Mouse (Mus musculus): ENCODE data around the gene Klrb1. TPM values are rescaled to one million over a fixed set of nuclear protein-coding genes. Genes with fewer than 3 reads are reported as not detected.

The Klrb1 gene
- polyA plus RNA-seq, 1 experiment from 2014 or later, result not detected

- H3K27ac ChIP-seq (replicated peaks; ENCODE audit: low read depth, low read length), result no peak overlapping the region
- H3K4me2 ChIP-seq (ENCODE audit: low read depth, low read length), result no peak overlapping the region
- no peaks in the 10 kb centered on the region for H3K4me1 ChIP-seq (ENCODE audit: control insufficient read depth, insufficient read depth, low read length)
- H3K4me3 ChIP-seq (ENCODE audit: low read depth, low read length), result no peak overlapping the region
- DNase-seq (ENCODE audit: low spot score) (no peak), ATAC-seq (replicated peaks; ENCODE audit: insufficient number of reproducible peaks, low FRiP score, low TSS enrichment, low read depth) (0 out of 2 replicates have a peak, but pooled peaks have one; percentile 18)
- no peaks in the 10 kb centered on the region for H3K27me3 ChIP-seq (ENCODE audit: control insufficient read depth, insufficient read depth, low read length)
- WGBS, result 74% methylated on average over 3 of the region's 3 CpGs
- H3K36me3 ChIP-seq (replicated peaks; ENCODE audit: control insufficient read depth, insufficient read depth, low read depth, low read length), result no peaks in the 10 kb centered on the region
- H3K9me3 ChIP-seq (replicated peaks; ENCODE audit: control insufficient read depth, low read length), result no peaks in the 10 kb centered on the region
- H3K9ac ChIP-seq (replicated peaks; ENCODE audit: low read length), result no peak overlapping the region
Observed at GRCm38 (mm10) chr6:128701691-128702090, 21.2 kb downstream of the Klrb1 start.

GRCm38 (mm10) chr6:128679574-128679973 lies 43.3 kb downstream of the Klrb1 start:
- H3K36me3 ChIP-seq (replicated peaks; ENCODE audit: control insufficient read depth, insufficient read depth, low read depth, low read length), result no peaks in the 10 kb centered on the region
- no peaks in the 10 kb centered on the region for H3K9me3 ChIP-seq (replicated peaks; ENCODE audit: control insufficient read depth, low read length)
- H3K4me1 ChIP-seq (ENCODE audit: control insufficient read depth, insufficient read depth, low read length), result no peaks in the 10 kb centered on the region
- H3K9ac ChIP-seq (replicated peaks; ENCODE audit: low read length), result no peak overlapping the region
- no peak overlapping the region for H3K27ac ChIP-seq (replicated peaks; ENCODE audit: low read depth, low read length)
- H3K4me3 ChIP-seq (ENCODE audit: low read depth, low read length), result no peak overlapping the region
- no peak overlapping the region for H3K4me2 ChIP-seq (ENCODE audit: low read depth, low read length)
- ATAC-seq (replicated peaks; ENCODE audit: insufficient number of reproducible peaks, low FRiP score, low TSS enrichment, low read depth), result no peak
- DNase-seq (ENCODE audit: low spot score), result no peak
- H3K27me3 ChIP-seq (ENCODE audit: control insufficient read depth, insufficient read depth, low read length), result no peaks in the 10 kb centered on the region

DNA sequence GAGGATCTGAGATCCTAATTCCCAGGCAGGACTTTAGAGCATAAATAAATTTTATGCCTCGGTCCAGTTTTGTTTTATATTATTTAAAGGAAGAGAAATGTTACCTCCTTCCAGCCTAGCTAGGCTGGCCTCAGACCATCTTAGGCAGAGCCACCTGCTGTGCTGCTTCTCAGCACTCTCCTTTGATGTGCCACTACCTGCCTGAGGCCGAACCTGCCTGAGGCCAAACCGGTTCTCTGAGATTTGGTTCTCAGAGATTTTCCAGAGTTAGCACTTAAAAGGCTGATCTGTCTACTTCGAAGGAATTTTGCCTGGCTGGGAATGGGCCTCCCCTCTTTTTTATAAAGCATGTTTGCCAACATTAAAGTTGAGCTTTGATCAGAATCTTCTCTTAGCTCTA lies 52.9 kb downstream of the Klrb1 start:
- no peaks in the 10 kb centered on the region for H3K36me3 ChIP-seq (replicated peaks; ENCODE audit: control insufficient read depth, insufficient read depth, low read depth, low read length)
- no peak overlapping the region for H3K27ac ChIP-seq (replicated peaks; ENCODE audit: low read depth, low read length)
- H3K27me3 ChIP-seq (ENCODE audit: control insufficient read depth, insufficient read depth, low read length), result no peaks in the 10 kb centered on the region
- no peak for DNase-seq (ENCODE audit: low spot score)
- ATAC-seq (replicated peaks; ENCODE audit: insufficient number of reproducible peaks, low FRiP score, low TSS enrichment, low read depth), result no peak
- WGBS, result 59% methylated on average over 4 of the region's 4 CpGs
- H3K9ac ChIP-seq (replicated peaks; ENCODE audit: low read length), result no peak overlapping the region
- no peaks in the 10 kb centered on the region for H3K9me3 ChIP-seq (replicated peaks; ENCODE audit: control insufficient read depth, low read length)
- no peaks in the 10 kb centered on the region for H3K4me1 ChIP-seq (ENCODE audit: control insufficient read depth, insufficient read depth, low read length)
- no peak overlapping the region for H3K4me2 ChIP-seq (ENCODE audit: low read depth, low read length)
- no peak overlapping the region for H3K4me3 ChIP-seq (ENCODE audit: low read depth, low read length)

DNA sequence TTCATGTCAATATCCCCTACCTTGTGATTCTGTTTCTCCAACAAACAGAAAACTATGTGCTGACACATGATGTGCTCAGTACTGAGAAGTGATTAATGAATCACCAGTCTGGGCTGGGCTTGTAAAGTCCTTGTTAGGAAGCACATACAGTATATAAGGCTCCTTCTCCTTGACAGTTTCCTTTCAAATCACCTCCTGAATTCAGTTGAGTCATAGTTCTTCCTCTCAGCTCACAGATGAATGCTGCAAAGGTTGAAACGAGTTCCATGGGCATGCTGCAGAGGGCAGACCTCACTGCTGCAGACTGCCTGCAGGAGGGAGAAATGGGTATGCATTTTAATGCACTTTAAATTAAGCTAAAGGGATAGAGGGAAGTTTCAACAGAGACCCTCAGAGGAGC lies 60.7 kb downstream of the Klrb1 start, which contains the start of gene Clec2h:
Gene Clec2h, plus strand, starts transcription at position 180 of the 400 bp plus-strand sequence.
- ATAC-seq (replicated peaks; ENCODE audit: insufficient number of reproducible peaks, low FRiP score, low TSS enrichment, low read depth) (no peak), DNase-seq (ENCODE audit: low spot score) (no peak)
- Histone ChIP-seq H3K4me1 (ENCODE audit: control insufficient read depth, insufficient read depth, low read length) (no peaks in the 10 kb centered on the region), H3K27me3 (ENCODE audit: control insufficient read depth, insufficient read depth, low read length) (no peaks in the 10 kb centered on the region), H3K9ac (replicated peaks; ENCODE audit: low read length) (no peak within 1 kb of the TSS), H3K27ac (replicated peaks; ENCODE audit: low read depth, low read length) (no peak within 1 kb of the TSS), H3K4me2 (ENCODE audit: low read depth, low read length) (no peak within 1 kb of the TSS), H3K9me3 (replicated peaks; ENCODE audit: control insufficient read depth, low read length) (no peaks in the 10 kb centered on the region), H3K36me3 (replicated peaks; ENCODE audit: control insufficient read depth, insufficient read depth, low read depth, low read length) (no peaks in the 10 kb centered on the region), H3K4me3 (ENCODE audit: low read depth, low read length) (no peak within 1 kb of the TSS)
- WGBS, result 14% methylated on average over 1 of the region's 1 CpGs

DNA sequence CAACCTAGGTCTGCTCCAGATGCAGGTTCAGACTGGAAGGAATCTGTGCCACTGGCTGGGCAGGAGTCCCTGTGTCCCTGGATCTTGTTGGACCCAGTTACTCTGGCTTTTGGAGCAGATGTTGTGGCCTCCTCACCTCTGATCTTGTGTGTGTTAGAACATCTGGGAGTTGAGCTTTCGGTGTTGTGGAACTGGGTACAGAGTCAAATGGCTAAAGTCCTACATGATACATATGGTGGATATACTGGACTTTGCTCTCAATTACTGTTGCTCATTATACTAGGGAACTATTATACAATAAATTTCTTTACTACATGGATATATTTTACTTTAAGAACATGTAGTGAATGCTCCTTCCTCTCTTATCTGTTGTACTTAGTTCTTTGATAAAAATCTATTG lies 61.6 kb downstream of the Klrb1 start:
- no peak overlapping the region for H3K4me2 ChIP-seq (ENCODE audit: low read depth, low read length)
- H3K9ac ChIP-seq (replicated peaks; ENCODE audit: low read length), result no peak overlapping the region
- no peaks in the 10 kb centered on the region for H3K36me3 ChIP-seq (replicated peaks; ENCODE audit: control insufficient read depth, insufficient read depth, low read depth, low read length)
- no peaks in the 10 kb centered on the region for H3K27me3 ChIP-seq (ENCODE audit: control insufficient read depth, insufficient read depth, low read length)
- DNase-seq (ENCODE audit: low spot score) (no peak), ATAC-seq (replicated peaks; ENCODE audit: insufficient number of reproducible peaks, low FRiP score, low TSS enrichment, low read depth) (no peak)
- no peaks in the 10 kb centered on the region for H3K4me1 ChIP-seq (ENCODE audit: control insufficient read depth, insufficient read depth, low read length)
- H3K4me3 ChIP-seq (ENCODE audit: low read depth, low read length), result no peak overlapping the region
- 96% methylated on average over 1 of the region's 1 CpGs for WGBS
- no peak overlapping the region for H3K27ac ChIP-seq (replicated peaks; ENCODE audit: low read depth, low read length)
- H3K9me3 ChIP-seq (replicated peaks; ENCODE audit: control insufficient read depth, low read length), result no peaks in the 10 kb centered on the region

Other genes with a start within 250 kb of the Klrb1 start
- not detected in 2 replicates for gene Pzp, start 196.3 kb downstream of the Klrb1 start, polyA plus RNA-seq (2014; fragmentation: Nextera tagmentation; extraction: Ambion mirVana)
- gene A2ml1, start 141.5 kb downstream of the Klrb1 start, polyA plus RNA-seq (2014; fragmentation: Nextera tagmentation; extraction: Ambion mirVana), result not detected in 2 replicates
- gene Klrb1a, start 99.5 kb downstream of the Klrb1 start, polyA plus RNA-seq (2014; fragmentation: Nextera tagmentation; extraction: Ambion mirVana), result not detected in 2 replicates
- gene Clec2h, start 60.7 kb downstream of the Klrb1 start, polyA plus RNA-seq (2014; fragmentation: Nextera tagmentation; extraction: Ambion mirVana), result not detected in 2 replicates
- gene Klrb1c, start 66.2 kb upstream of the Klrb1 start, polyA plus RNA-seq (2014; fragmentation: Nextera tagmentation; extraction: Ambion mirVana), result 0.17 TPM in 1 of 2 replicates, not detected in the other
- gene Gm44511, start 103.3 kb upstream of the Klrb1 start, polyA plus RNA-seq (2014; fragmentation: Nextera tagmentation; extraction: Ambion mirVana), result not detected in 2 replicates
- gene Klrb1b, start 103.3 kb upstream of the Klrb1 start, polyA plus RNA-seq (2014; fragmentation: Nextera tagmentation; extraction: Ambion mirVana), result not detected in 2 replicates
- gene Clec2i, start 164.5 kb upstream of the Klrb1 start, polyA plus RNA-seq (2014; fragmentation: Nextera tagmentation; extraction: Ambion mirVana), result not detected in 2 replicates
- 1.0 and 1.2 TPM in 2 replicates for gene BC035044, start 168.1 kb upstream of the Klrb1 start, polyA plus RNA-seq (2014; fragmentation: Nextera tagmentation; extraction: Ambion mirVana)
- gene Clec2g, start 211.3 kb upstream of the Klrb1 start, polyA plus RNA-seq (2014; fragmentation: Nextera tagmentation; extraction: Ambion mirVana), result not detected in 2 replicates